Mouse (Mus musculus) ES-Bruce4 (cell line): ENCODE data around the gene Myt1l.

Experiments
- CTCF ChIP-seq: IDR thresholded peaks from one replicate; pipeline ENCODE4 v1.8.1; 2011; ENCODE audit warnings: low read depth, low read length
- EP300 ChIP-seq: IDR thresholded peaks from 2 replicates; pipeline ENCODE4 v1.6.1; 2011; ENCODE audit warnings: low read depth, low read length; ENCODE audit not compliant: insufficient read depth

DNA sequence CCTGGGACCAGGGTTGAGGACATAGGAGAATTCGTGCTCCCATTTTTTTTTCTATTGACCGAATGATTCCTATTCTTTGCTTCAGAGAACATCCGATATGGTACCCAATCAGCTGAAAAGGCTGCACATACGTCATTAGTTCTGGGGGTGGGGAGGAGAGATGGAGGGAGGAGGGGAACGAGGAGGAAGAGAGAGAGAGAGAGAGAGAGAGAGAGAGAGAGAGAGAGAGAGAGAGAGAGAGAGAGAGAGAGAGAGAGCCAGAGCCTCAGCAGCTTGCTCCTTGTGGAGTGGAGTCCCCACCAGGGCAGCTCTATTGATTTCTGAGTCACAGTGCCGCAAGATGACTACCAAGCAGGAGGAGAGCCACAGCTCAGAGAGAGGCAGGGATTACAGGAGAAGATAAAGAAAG lies 1.9 kb upstream of the Myt1l start:
- TF ChIP-seq EP300 (no peak), CTCF (no peak)
